Mouse (Mus musculus) liver, embryonic 13.5 days (tissue): ENCODE results near the gene Gtpbp3. TPM values are rescaled to one million over a fixed set of nuclear protein-coding genes. Genes with fewer than 3 reads are reported as not detected.

ENCODE experiments used
- ATAC-seq: fragments of 200-750 bp; cut with Nextera tagmentation; 2 replicates; pipeline ENCODE4 v1.8.0; 2017; ENCODE audit warnings: low read depth, mild to moderate bottlenecking, moderate number of reproducible peaks, moderate library complexity
- DNase-seq: peaks from one replicate; pipeline ENCODE4 v3.0.0; 2022
- H3K27ac ChIP-seq: fragments of 300-500 bp; sonication (generic); 2 replicates; pipeline ENCODE4 v1.5.1; 2015; ENCODE audit warnings: moderate library complexity, mild to moderate bottlenecking, inconsistent platforms
- H3K27me3 ChIP-seq: fragments of 300-500 bp; sonication (generic); 2 replicates; pipeline ENCODE4 v1.6.1; 2015; ENCODE audit warnings: mild to moderate bottlenecking, inconsistent platforms
- H3K36me3 ChIP-seq: fragments of 300-500 bp; sonication (generic); 2 replicates; pipeline ENCODE4 v1.6.1; 2015; ENCODE audit warnings: mild to moderate bottlenecking, inconsistent platforms
- H3K4me1 ChIP-seq: fragments of 300-500 bp; sonication (generic); replicated peaks from 2 replicates; pipeline ENCODE4 v1.6.1; 2015; ENCODE audit warnings: inconsistent platforms
- H3K4me2 ChIP-seq: fragments of 300-500 bp; sonication (generic); 2 replicates; pipeline ENCODE4 v1.6.1; 2015; ENCODE audit warnings: inconsistent platforms, mild to moderate bottlenecking, moderate library complexity
- H3K4me3 ChIP-seq: fragments of 300-500 bp; sonication (generic); replicated peaks from 2 replicates; pipeline ENCODE4 v1.5.1; 2015; ENCODE audit warnings: mild to moderate bottlenecking, inconsistent platforms
- H3K9ac ChIP-seq: fragments of 300-500 bp; sonication (generic); 2 replicates; pipeline ENCODE4 v1.6.1; 2015; ENCODE audit warnings: mild to moderate bottlenecking, inconsistent platforms
- H3K9me3 ChIP-seq: fragments of 300-500 bp; sonication (generic); replicated peaks from 2 replicates; pipeline ENCODE4 v1.6.1; 2016; ENCODE audit warnings: inconsistent platforms
- WGBS: fragments of 180-500 bp; shearing (Covaris S2); methylation state at CpG from one replicate; pipeline ENCODE4 v1.1.7; 2015; ENCODE audit not compliant: insufficient replicate concordance; 5-methylcytosine and 5-hydroxymethylcytosine counted together
- polyA plus RNA-seq: library from polyadenylated mRNA; unstranded; fragments of >200 nt; fragmentation: Nextera tagmentation; extraction: Ambion mirVana; gene quantifications from 2 replicates; pipeline ENCODE4 v1.2.1, GENCODE M21; 2015

Gene Gtpbp3
- polyA plus RNA-seq, 1 experiment from 2014 or later: 6.8 TPM

DNA sequence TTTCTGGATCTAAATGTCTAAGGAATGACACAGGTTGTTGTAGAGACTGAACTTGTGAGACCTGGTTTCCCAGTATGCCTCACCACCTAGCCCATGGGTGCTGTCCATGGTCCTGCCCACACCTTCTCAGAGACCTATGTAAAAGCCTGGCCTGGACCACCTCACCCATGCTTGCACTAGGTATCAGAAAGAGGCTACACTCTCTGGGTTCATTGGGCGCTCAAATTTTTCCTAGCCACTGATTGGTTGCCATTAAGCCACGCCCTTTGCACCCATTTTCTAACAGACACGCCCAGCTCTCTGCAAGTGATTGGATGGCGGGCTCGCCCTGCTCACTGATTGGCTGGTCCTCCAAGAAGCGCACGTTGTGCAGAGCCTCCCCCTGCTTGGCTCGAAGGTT lies 4.0 kb upstream of the Gtpbp3 start:
- no peaks in the 10 kb centered on the region for H3K36me3 ChIP-seq
- H3K9ac ChIP-seq: no peak overlapping the region
- H3K4me3 ChIP-seq: no peak overlapping the region
- 44% methylated on average over 8 of the region's 8 CpGs for WGBS
- peaks cover 61% of the 10 kb centered on the region for H3K4me1 ChIP-seq
- no peaks in the 10 kb centered on the region for H3K9me3 ChIP-seq
- H3K4me2 ChIP-seq: no peak overlapping the region
- ATAC-seq (no peak), DNase-seq (peak; percentile 65)
- H3K27me3 ChIP-seq: peaks cover 23% of the 10 kb centered on the region
- H3K27ac ChIP-seq: no peak overlapping the region

DNA sequence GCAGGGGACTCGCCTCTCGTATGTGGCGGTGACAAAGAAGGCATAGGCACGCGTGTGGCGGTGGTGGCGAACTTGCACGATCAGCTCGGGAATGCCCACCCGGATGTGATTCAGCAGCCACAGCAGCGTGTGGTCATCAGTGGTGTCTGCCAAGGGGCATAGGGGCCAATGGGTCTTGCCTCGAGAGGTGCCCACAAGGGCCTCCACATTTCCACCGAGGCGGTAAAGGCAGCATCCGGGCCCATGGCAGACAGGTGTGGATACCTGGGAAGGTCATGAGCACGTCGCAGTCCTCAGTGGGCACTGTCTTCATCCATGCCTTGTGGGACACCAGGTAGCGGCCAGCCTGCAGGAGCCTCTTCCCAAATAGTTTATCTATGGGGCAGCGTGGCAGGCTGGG lies 3.2 kb upstream of the Gtpbp3 start:
- peaks cover 23% of the 10 kb centered on the region for H3K27me3 ChIP-seq
- H3K4me2 ChIP-seq: peak overlapping the region; percentile 87
- H3K27ac ChIP-seq: no peak overlapping the region
- H3K4me3 ChIP-seq: 0 out of 2 replicates have a peak overlapping the region, but pooled peaks have one; percentile 65
- DNase-seq (no peak), ATAC-seq (no peak)
- no peak overlapping the region for H3K9ac ChIP-seq
- no peaks in the 10 kb centered on the region; the same call in 1 of the 2 replicates for H3K36me3 ChIP-seq
- H3K9me3 ChIP-seq: no peaks in the 10 kb centered on the region
- WGBS: 85% methylated on average over 19 of the region's 19 CpGs
- H3K4me1 ChIP-seq: peaks cover 64% of the 10 kb centered on the region

DNA sequence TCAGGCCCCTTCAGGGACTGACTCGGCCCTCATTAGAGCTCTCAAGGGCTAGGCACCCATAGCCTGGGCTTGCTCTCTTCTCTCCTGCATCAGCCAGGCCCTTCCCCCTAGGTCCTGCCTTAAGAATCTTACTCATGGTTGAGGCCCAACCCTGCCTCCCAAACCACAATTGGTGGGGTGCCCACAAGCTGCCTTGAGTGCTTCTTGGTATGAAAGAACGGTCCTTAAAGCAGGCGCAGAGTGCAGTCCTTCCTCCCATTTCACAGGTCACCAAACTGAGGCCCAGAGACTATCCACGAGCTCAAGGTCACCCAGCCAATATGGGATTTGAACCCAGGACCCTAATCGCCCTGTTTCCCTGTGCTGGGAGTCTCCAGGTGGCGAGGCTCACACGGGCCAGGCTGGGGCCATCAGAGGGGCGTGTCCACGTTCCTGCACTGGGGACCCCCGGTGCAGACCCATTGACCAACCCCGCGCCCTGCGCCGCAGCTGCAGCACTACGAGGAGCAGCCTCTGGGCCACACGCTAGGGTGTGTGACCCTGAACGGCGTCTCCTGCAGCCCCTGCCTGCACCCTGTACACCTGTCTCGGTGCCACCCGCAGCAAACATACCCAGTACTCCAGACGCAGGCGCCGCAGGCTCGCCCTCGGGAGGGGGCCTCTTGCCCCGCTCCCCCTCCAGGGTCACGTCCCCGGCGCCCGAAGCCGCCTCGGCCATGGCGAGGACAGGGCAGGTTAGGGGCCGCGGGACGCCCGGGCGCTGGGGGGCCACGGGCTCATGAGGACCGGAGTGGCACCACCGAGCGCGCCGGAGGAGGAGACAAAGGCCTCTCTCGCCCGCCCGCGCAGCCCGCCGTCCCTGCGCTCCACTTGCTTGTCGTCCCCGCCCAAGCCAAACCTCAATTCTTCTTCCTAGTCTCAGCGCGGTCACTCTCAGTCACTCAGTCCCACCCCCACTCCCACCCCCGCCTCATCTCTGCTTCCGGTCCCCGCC lies 2.5 kb upstream of the Gtpbp3 start, which contains the start of gene Ano8:
TSS of gene Ano8 (minus strand) at position 822 of the 994 bp plus-strand sequence.
- peak; percentile 57 for DNase-seq
- peak within 1 kb of the TSS; percentile 74 for H3K9ac ChIP-seq
- H3K4me2 ChIP-seq: peak within 1 kb of the TSS; percentile 87
- H3K27ac ChIP-seq: no peak within 1 kb of the TSS
- peak within 1 kb of the TSS; percentile 65 for H3K4me3 ChIP-seq
- H3K27me3 ChIP-seq: peaks cover 21% of the 10 kb centered on the region
- peaks cover 7% of the 10 kb centered on the region for H3K36me3 ChIP-seq
- H3K4me1 ChIP-seq: peaks cover 64% of the 10 kb centered on the region
- ATAC-seq: peak; percentile 24; the same call in 1 of the 2 replicates
- 6% methylated on average over 57 of the region's 58 CpGs for WGBS
- no peaks in the 10 kb centered on the region for H3K9me3 ChIP-seq

DNA sequence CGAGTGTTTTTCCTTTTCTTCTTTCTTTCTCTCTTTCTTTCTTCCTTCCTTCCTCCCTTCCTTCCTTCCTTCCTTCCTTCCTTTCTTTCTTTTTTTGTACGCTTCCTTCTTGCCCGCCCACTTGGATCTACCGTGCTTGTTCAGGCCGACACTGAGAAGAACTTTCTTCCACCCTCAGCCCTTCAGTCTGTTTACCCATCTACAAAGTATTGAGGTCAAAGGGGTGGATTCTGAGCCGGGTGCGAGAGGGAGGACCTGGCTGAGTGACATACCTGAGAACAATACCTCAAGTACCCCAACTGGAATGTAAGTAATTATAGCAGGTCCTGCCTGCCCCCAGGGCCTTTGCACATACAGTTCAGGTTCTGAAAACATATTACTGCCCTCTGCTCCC lies 1.8 kb upstream of the Gtpbp3 start:
- ATAC-seq (no peak), DNase-seq (no peak)
- 27% methylated on average over 7 of the region's 7 CpGs for WGBS
- Histone ChIP-seq H3K4me3 (peak overlapping the region; percentile 65; the same call in 1 of the 2 replicates), H3K27ac (no peak overlapping the region), H3K4me1 (peaks cover 57% of the 10 kb centered on the region), H3K4me2 (peak overlapping the region; percentile 87), H3K9ac (no peak overlapping the region), H3K36me3 (peaks cover 14% of the 10 kb centered on the region), H3K27me3 (peaks cover 14% of the 10 kb centered on the region), H3K9me3 (no peaks in the 10 kb centered on the region)

DNA sequence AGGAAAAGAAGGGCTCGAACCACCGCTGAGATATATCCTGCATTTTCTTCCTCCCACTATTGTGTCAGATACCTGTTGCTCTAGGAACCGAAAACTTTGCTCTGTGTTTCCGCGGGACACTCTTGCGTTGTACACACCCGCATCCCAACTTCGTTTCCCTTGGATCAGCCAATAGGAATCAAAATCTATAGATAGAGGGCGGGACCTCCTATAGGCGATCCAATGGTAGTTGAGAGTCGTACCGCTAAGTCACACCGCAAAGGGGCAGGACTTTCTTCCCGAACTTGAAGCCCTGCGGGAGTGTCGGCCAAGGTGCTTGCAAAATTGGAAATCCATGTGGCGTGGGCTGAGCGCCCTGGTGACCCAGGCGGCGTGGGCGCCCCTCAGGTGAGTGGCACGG lies 551 bp downstream of the Gtpbp3 start:
- no peaks in the 10 kb centered on the region; the same call in 1 of the 2 replicates for H3K27me3 ChIP-seq
- peak overlapping the region; percentile 79 for H3K27ac ChIP-seq
- peaks cover 35% of the 10 kb centered on the region for H3K36me3 ChIP-seq
- WGBS: under 1% methylated on average over 22 of the region's 22 CpGs
- peak overlapping the region; percentile 84 for H3K9ac ChIP-seq
- no peaks in the 10 kb centered on the region for H3K9me3 ChIP-seq
- peak overlapping the region; percentile 83 for H3K4me3 ChIP-seq
- DNase-seq (peak; percentile 85), ATAC-seq (peak; percentile 85)
- H3K4me2 ChIP-seq: peak overlapping the region; percentile 99
- H3K4me1 ChIP-seq: peaks cover 58% of the 10 kb centered on the region

DNA sequence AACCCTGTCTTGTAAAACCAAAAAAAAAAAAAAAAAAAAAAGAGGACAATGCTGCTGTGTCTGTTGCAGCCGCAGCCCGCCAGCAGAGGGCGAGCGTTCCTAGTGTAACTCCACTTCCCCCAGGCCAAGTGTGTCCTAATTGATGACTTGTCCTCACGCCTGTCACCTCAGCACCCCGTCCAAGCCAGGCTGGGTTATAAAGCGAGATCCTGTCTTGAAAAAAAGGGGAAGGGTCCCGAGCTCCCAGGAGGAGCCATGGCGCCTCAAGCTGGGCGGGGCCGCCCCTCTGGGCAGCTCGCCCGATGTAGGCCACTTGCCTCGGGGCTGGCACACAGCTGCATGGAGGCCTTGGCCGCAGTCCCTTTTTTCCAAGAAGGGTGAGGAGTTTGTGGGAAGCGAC lies 7.1 kb downstream of the Gtpbp3 start:
- WGBS: 28% methylated on average over 16 of the region's 16 CpGs
- Histone ChIP-seq H3K27ac (no peak overlapping the region), H3K4me2 (no peak overlapping the region), H3K9me3 (no peaks in the 10 kb centered on the region), H3K36me3 (peaks cover 38% of the 10 kb centered on the region), H3K27me3 (no peaks in the 10 kb centered on the region), H3K9ac (no peak overlapping the region), H3K4me3 (no peak overlapping the region), H3K4me1 (peaks cover 40% of the 10 kb centered on the region)
- peak; percentile 27; the same call in 1 of the 2 replicates for ATAC-seq
- peak; percentile 59 for DNase-seq

DNA sequence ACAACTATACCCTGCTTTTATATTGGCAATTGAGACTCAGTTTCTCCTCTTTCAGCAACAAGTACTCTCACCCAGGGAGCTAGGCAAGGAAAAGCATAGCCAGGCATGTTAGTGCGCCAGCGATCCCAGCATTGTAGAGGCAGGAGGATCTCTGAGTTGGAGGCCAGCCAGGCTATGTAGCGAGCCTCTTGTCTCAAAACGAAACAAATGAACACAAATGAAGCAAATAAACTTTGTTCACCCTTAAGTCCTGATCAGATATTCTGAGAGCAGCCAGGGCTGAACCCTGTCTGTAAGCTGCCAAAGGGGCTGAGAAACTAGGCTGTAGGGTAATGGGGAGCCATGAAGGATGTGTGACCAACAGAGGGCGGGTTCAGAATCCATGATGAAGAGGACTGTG lies 7.9 kb downstream of the Gtpbp3 start:
- H3K4me1 ChIP-seq: peaks cover 37% of the 10 kb centered on the region
- no peak overlapping the region for H3K4me3 ChIP-seq
- no peak for ATAC-seq
- no peak overlapping the region for H3K4me2 ChIP-seq
- peaks cover 31% of the 10 kb centered on the region for H3K36me3 ChIP-seq
- peak overlapping the region; percentile 36; the same call in 1 of the 2 replicates for H3K27ac ChIP-seq
- H3K9me3 ChIP-seq: no peaks in the 10 kb centered on the region
- DNase-seq: no peak
- H3K27me3 ChIP-seq: no peaks in the 10 kb centered on the region
- H3K9ac ChIP-seq: no peak overlapping the region
- WGBS: 79% methylated on average over 5 of the region's 5 CpGs

DNA sequence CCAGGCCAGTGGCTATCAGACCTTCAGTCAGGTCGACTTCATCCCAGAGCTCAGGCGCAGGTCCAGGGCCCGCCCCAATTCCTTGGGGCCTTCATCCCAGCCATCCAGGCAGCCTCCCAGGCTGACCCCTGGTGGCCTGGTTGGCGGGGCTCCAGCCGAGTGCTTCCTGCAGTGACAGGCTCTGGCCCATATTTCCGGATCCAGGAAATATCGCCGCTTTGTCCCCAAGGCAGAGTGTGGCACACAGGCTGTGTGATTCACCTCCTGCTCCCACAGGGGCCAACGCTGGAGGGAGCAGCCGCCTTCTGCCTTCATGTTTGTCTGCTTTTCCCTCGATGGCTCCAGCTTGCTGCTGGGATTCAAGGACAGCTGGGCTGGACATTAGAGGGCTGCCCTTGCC lies 8.6 kb downstream of the Gtpbp3 start:
- DNase-seq (no peak), ATAC-seq (peak; percentile 21; the same call in 1 of the 2 replicates)
- 52% methylated on average over 11 of the region's 11 CpGs for WGBS
- Histone ChIP-seq H3K36me3 (peaks cover 24% of the 10 kb centered on the region), H3K4me2 (no peak overlapping the region), H3K9me3 (no peaks in the 10 kb centered on the region), H3K27me3 (no peaks in the 10 kb centered on the region), H3K4me1 (peaks cover 37% of the 10 kb centered on the region), H3K9ac (no peak overlapping the region), H3K4me3 (no peak overlapping the region), H3K27ac (peak overlapping the region; percentile 36; the same call in 1 of the 2 replicates)

DNA sequence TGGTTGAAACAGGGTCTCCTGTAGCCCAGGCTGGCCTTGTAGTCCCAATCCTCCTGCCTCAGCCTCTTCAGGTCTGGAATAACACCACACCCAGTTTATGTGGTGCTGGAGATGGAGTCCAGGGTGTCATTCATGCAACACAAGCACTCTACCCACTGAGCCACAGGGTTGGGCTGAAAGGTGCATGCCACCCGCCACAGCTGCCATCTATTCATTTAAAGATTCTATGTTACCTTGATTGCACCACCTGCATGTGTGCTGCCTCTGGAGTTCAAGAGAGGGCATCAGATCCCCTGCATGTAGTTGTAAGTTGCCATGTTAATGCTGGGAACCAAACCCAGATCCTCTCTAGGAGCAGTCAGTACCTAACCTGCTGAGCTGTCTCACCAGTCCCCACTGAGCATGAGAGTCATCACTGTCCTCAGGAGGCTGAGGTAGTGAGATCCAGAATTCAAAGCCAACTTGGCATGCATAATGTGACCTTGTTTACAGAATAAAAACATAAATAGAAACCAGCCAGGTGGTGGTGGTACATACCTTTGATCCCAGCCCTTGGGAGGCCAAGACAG lies 9.3 kb downstream of the Gtpbp3 start:
- H3K4me1 ChIP-seq: peaks cover 37% of the 10 kb centered on the region
- no peak overlapping the region for H3K9ac ChIP-seq
- H3K9me3 ChIP-seq: no peaks in the 10 kb centered on the region
- ATAC-seq (no peak), DNase-seq (no peak)
- H3K27ac ChIP-seq: no peak overlapping the region; the same call in none of the 2 replicates
- no peaks in the 10 kb centered on the region for H3K27me3 ChIP-seq
- no peak overlapping the region for H3K4me2 ChIP-seq
- H3K4me3 ChIP-seq: no peak overlapping the region
- WGBS: 67% methylated on average over 1 of the region's 1 CpGs
- peaks cover 18% of the 10 kb centered on the region for H3K36me3 ChIP-seq

DNA sequence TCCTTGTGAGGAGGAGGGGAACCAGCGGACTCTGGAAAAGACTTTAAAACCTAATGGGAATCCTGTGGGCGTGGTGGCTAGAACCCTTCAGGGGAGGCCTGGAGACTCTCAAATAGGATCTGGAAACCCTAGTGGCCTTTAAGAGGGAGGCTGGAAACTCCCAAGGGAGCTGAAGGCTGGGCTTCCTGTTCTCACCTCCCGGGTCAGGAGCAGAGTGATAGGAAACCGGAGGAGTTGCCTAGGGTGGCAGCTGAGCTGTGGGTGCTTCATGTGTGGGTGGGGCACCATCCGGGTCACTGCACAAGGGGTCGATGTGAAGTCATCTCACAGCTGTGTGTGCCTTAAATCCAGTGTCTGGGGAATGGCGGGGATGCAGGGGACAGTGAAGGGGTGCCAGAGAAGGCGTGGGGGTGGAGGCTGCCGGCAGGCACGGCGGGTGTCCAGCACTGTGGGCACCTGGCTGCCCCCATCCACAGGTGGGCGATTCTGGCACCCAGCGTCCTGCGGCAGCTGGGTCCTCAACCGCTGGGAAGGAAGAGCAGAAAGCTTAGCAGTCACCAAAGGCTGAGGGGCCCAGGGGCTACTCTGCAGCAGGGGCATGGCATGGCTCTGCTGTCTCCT lies 10.1 kb downstream of the Gtpbp3 start:
- Histone ChIP-seq H3K9ac (no peak overlapping the region), H3K4me2 (no peak overlapping the region), H3K36me3 (peaks cover 10% of the 10 kb centered on the region; the same call in 1 of the 2 replicates), H3K4me3 (no peak overlapping the region), H3K27ac (peak overlapping the region; percentile 67), H3K4me1 (peaks cover 37% of the 10 kb centered on the region), H3K9me3 (no peaks in the 10 kb centered on the region), H3K27me3 (no peaks in the 10 kb centered on the region)
- ATAC-seq (no peak), DNase-seq (no peak)
- WGBS: 47% methylated on average over 15 of the region's 15 CpGs
